Mouse (Mus musculus) stomach, postnatal 0 days (tissue): ENCODE data around the gene Arih1. TPM values are rescaled to one million over a fixed set of nuclear protein-coding genes. Genes with fewer than 3 reads are reported as not detected.
A peak's percentile ranks its signal among the peaks of the same experiment; 100 is the strongest.

Source experiments
- ATAC-seq: fragments of 200-750 bp; cut with Nextera tagmentation; 2 replicates; pipeline ENCODE4 v1.8.0; 2017; ENCODE audit not compliant: low FRiP score, low TSS enrichment
- DNase-seq: peaks from one replicate; pipeline ENCODE4 v3.0.0-alpha.2; 2016; ENCODE audit warnings: low spot score
- H3K27ac ChIP-seq: fragments of 300-500 bp; sonication (generic); replicated peaks from 2 replicates; pipeline ENCODE4 v1.5.1; 2014; ENCODE audit warnings: mild to moderate bottlenecking, control low read depth
- H3K27me3 ChIP-seq: fragments of 300-500 bp; sonication (generic); 2 replicates; pipeline ENCODE4 v1.6.1; 2014; ENCODE audit warnings: low read length; ENCODE audit not compliant: control insufficient read depth, insufficient read depth
- H3K36me3 ChIP-seq: fragments of 300-500 bp; sonication (generic); 2 replicates; pipeline ENCODE4 v1.6.1; 2014; ENCODE audit warnings: low read length, mixed read lengths; ENCODE audit not compliant: control insufficient read depth, insufficient read depth
- H3K4me1 ChIP-seq: fragments of 300-500 bp; sonication (generic); replicated peaks from 2 replicates; pipeline ENCODE4 v1.6.1; 2014; ENCODE audit warnings: antibody characterized with exemption; ENCODE audit not compliant: control insufficient read depth, insufficient read depth
- H3K4me2 ChIP-seq: fragments of 300-500 bp; sonication (generic); replicated peaks from 2 replicates; pipeline ENCODE4 v1.6.1; 2014; ENCODE audit warnings: low read depth, mild to moderate bottlenecking, control low read depth, moderate library complexity
- H3K4me3 ChIP-seq: fragments of 300-500 bp; sonication (generic); 2 replicates; pipeline ENCODE4 v1.5.1; 2014; ENCODE audit warnings: low read depth, low read length, control low read depth
- H3K9ac ChIP-seq: fragments of 300-500 bp; sonication (generic); 2 replicates; pipeline ENCODE4 v1.6.1; 2014; ENCODE audit warnings: mild to moderate bottlenecking, low read length, control low read depth, mixed read lengths
- H3K9me3 ChIP-seq: fragments of 300-500 bp; sonication (generic); 2 replicates; pipeline ENCODE4 v1.6.1; 2016; ENCODE audit warnings: low read length; ENCODE audit not compliant: control insufficient read depth
- CTCF ChIP-seq: IDR thresholded peaks from 2 replicates; pipeline ENCODE4 v1.5.1; 2016; ENCODE audit warnings: antibody characterized with exemption, low read depth, mild to moderate bottlenecking, moderate library complexity
- EP300 ChIP-seq: optimal IDR thresholded peaks from 2 replicates; pipeline ENCODE3; 2016; ENCODE audit warnings: antibody characterized with exemption
- WGBS: fragments of 180-500 bp; shearing (Covaris S2); extraction: QIAGEN DNeasy Blood & Tissue Kit; methylation state at CpG from one replicate; pipeline ENCODE4 v1.1.7; 2014; 5-methylcytosine and 5-hydroxymethylcytosine counted together
- polyA plus RNA-seq: library from polyadenylated mRNA; unstranded; fragments of >200 nt; fragmentation: Nextera tagmentation; extraction: Ambion mirVana; gene quantifications from 2 replicates; pipeline ENCODE4 v1.2.1, GENCODE M21; 2015

Gene Arih1
- polyA plus RNA-seq, 1 experiment from 2014 or later: 4.9 TPM

- no peak for TF ChIP-seq CTCF
- TF ChIP-seq EP300: no peak
- Histone ChIP-seq H3K27ac (no peak overlapping the region), H3K9me3 (no peaks in the 10 kb centered on the region), H3K27me3 (no peaks in the 10 kb centered on the region), H3K9ac (no peak overlapping the region), H3K36me3 (no peaks in the 10 kb centered on the region), H3K4me1 (no peaks in the 10 kb centered on the region), H3K4me2 (no peak overlapping the region), H3K4me3 (no peak overlapping the region)
- DNase-seq (no peak), ATAC-seq (no peak)
- 95% methylated on average over 1 of the region's 1 CpGs for WGBS
Observed at GRCm38 (mm10) chr9:59458416-59458815, 28.0 kb downstream of the Arih1 start.

GRCm38 (mm10) chr9:59457671-59458070, 28.7 kb downstream of the Arih1 start:
- no peak overlapping the region for H3K4me3 ChIP-seq
- no peaks in the 10 kb centered on the region for H3K9me3 ChIP-seq
- no peaks in the 10 kb centered on the region for H3K36me3 ChIP-seq
- H3K27me3 ChIP-seq: no peaks in the 10 kb centered on the region
- TF ChIP-seq EP300 (no peak), CTCF (no peak)
- no peak for DNase-seq
- H3K27ac ChIP-seq: no peak overlapping the region
- no peak overlapping the region for H3K9ac ChIP-seq
- no peak overlapping the region for H3K4me2 ChIP-seq
- no peaks in the 10 kb centered on the region for H3K4me1 ChIP-seq
- WGBS: 94% methylated on average over 1 of the region's 1 CpGs
- ATAC-seq: no peak

- no peak overlapping the region for H3K4me3 ChIP-seq
- no peak overlapping the region for H3K9ac ChIP-seq
- peak; percentile 17 for DNase-seq
- no peak for TF ChIP-seq CTCF
- no peak for TF ChIP-seq EP300
- no peak overlapping the region for H3K27ac ChIP-seq
- 53% methylated on average over 3 of the region's 3 CpGs for WGBS
- H3K4me1 ChIP-seq: no peaks in the 10 kb centered on the region
- H3K36me3 ChIP-seq: no peaks in the 10 kb centered on the region
- H3K27me3 ChIP-seq: no peaks in the 10 kb centered on the region
- H3K9me3 ChIP-seq: no peaks in the 10 kb centered on the region
- ATAC-seq: peak; percentile 84
- H3K4me2 ChIP-seq: no peak overlapping the region
Observed at GRCm38 (mm10) chr9:59455404-59456068, 30.9 kb downstream of the Arih1 start.

GRCm38 (mm10) chr9:59433729-59434128, 52.7 kb downstream of the Arih1 start:
- DNase-seq (no peak), ATAC-seq (no peak)
- H3K9me3 ChIP-seq: no peaks in the 10 kb centered on the region
- no peak overlapping the region for H3K27ac ChIP-seq
- no peaks in the 10 kb centered on the region for H3K4me1 ChIP-seq
- H3K27me3 ChIP-seq: no peaks in the 10 kb centered on the region
- no peak overlapping the region for H3K9ac ChIP-seq
- no peaks in the 10 kb centered on the region for H3K36me3 ChIP-seq
- no peak for TF ChIP-seq EP300
- H3K4me2 ChIP-seq: no peak overlapping the region
- no peak overlapping the region for H3K4me3 ChIP-seq
- 90% methylated on average over 1 of the region's 1 CpGs for WGBS

- ATAC-seq (no peak), DNase-seq (no peak)
- Histone ChIP-seq H3K36me3 (no peaks in the 10 kb centered on the region), H3K27ac (no peak overlapping the region), H3K27me3 (no peaks in the 10 kb centered on the region), H3K4me1 (no peaks in the 10 kb centered on the region), H3K9me3 (no peaks in the 10 kb centered on the region), H3K4me3 (no peak overlapping the region), H3K4me2 (no peak overlapping the region), H3K9ac (no peak overlapping the region)
- 93% methylated on average over 2 of the region's 2 CpGs for WGBS
- TF ChIP-seq CTCF (no peak), EP300 (no peak)
Observed at GRCm38 (mm10) chr9:59431626-59432025, 54.8 kb downstream of the Arih1 start.

GRCm38 (mm10) chr9:59420487-59420886, 65.9 kb downstream of the Arih1 start:
- Histone ChIP-seq H3K27me3 (no peaks in the 10 kb centered on the region), H3K4me3 (no peak overlapping the region), H3K9ac (no peak overlapping the region), H3K36me3 (peaks cover 3% of the 10 kb centered on the region; the same call in 1 of the 2 replicates), H3K4me1 (no peaks in the 10 kb centered on the region), H3K27ac (no peak overlapping the region), H3K9me3 (no peaks in the 10 kb centered on the region), H3K4me2 (no peak overlapping the region)
- no peak for ATAC-seq
- WGBS: 87% methylated on average over 6 of the region's 6 CpGs
- DNase-seq: no peak
- TF ChIP-seq EP300 (no peak), CTCF (no peak)
